Mouse (Mus musculus) thymus, adult 2 months (tissue): ENCODE data around the gene Chid1. TPM values are rescaled to one million over a fixed set of nuclear protein-coding genes. Genes with fewer than 3 reads are reported as not detected.
"Not testable (repeated sequence)": the region's sequence is repeated elsewhere in the genome, so short reads cannot be mapped to it uniquely, and the experiment has no call there.

Source experiments
- DNase-seq: peaks from one replicate; pipeline ENCODE4 v3.0.0; 2021
- H3K27ac ChIP-seq: fragments of 200-500 bp; 2 replicates; pipeline ENCODE4 v1.5.1; 2012; ENCODE audit warnings: low read length, control low read depth; ENCODE audit not compliant: control insufficient read depth, insufficient read depth
- H3K27me3 ChIP-seq: fragments of 200-500 bp; 2 replicates; pipeline ENCODE4 v1.6.1; 2012; ENCODE audit warnings: mild to moderate bottlenecking, low read length, moderate library complexity, mixed read lengths; ENCODE audit not compliant: control insufficient read depth, insufficient read depth
- H3K36me3 ChIP-seq: fragments of 200-500 bp; 2 replicates; pipeline ENCODE4 v1.6.1; 2012; ENCODE audit warnings: mild to moderate bottlenecking, low read length, moderate library complexity; ENCODE audit not compliant: control insufficient read depth, insufficient read depth
- H3K4me1 ChIP-seq: fragments of 200-500 bp; replicated peaks from 2 replicates; pipeline ENCODE4 v1.6.1; 2012; ENCODE audit warnings: low read length; ENCODE audit not compliant: control insufficient read depth, insufficient read depth
- H3K4me3 ChIP-seq: fragments of 200-500 bp; 2 replicates; pipeline ENCODE4 v1.5.1; 2012; ENCODE audit warnings: mild to moderate bottlenecking, low read length, control low read depth, moderate library complexity; ENCODE audit not compliant: control insufficient read depth, insufficient read depth
- CTCF ChIP-seq: fragments of 200-500 bp; IDR thresholded peaks from 2 replicates; pipeline ENCODE4 v1.5.1; 2012; ENCODE audit warnings: mild to moderate bottlenecking, control low read depth, low read length, moderate library complexity, borderline replicate concordance; ENCODE audit not compliant: control insufficient read depth, poor library complexity, insufficient read depth; ENCODE audit errors: extremely low read depth
- POLR2A ChIP-seq: fragments of 200-500 bp; IDR thresholded peaks from 2 replicates; pipeline ENCODE4 v1.6.1; 2012; ENCODE audit warnings: mild to moderate bottlenecking, low read length, control low read depth, moderate library complexity; ENCODE audit not compliant: control insufficient read depth, poor library complexity, insufficient read depth; ENCODE audit errors: extremely low read depth
- WGBS: fragments of 180-500 bp; shearing (Covaris S2); methylation state at CpG from one replicate; pipeline ENCODE4 v1.1.7; 2018; 5-methylcytosine and 5-hydroxymethylcytosine counted together
- polyA plus RNA-seq: library from polyadenylated mRNA; depleted of rRNA; stranded (reverse); fragments of >200 nt; gene quantifications from 2 replicates; pipeline ENCODE4 v1.2.3, GENCODE M21; 2012

The Chid1 gene
- polyA plus RNA-seq, 1 experiment = 36.8 TPM

GRCm38 (mm10) chr7:141455610-141456314 is 83.9 kb downstream of the Chid1 start:
- TF ChIP-seq CTCF (no peak), POLR2A (no peak)
- H3K27me3 ChIP-seq = no peaks in the 10 kb centered on the region; the same call in 1 of the 2 replicates
- peak overlapping the region; percentile 67 for H3K4me3 ChIP-seq
- H3K36me3 ChIP-seq = no peaks in the 10 kb centered on the region
- peaks cover 20% of the 10 kb centered on the region for H3K4me1 ChIP-seq
- WGBS = 2% methylated on average over 23 of the region's 23 CpGs
- peak; percentile 54 for DNase-seq
- H3K27ac ChIP-seq = peak overlapping the region; percentile 11; the same call in 1 of the 2 replicates

- DNase-seq = peak; percentile 96
- H3K4me3 ChIP-seq = peak within 1 kb of the TSS; percentile 67
- peak within 1 kb of the TSS; percentile 11; the same call in 1 of the 2 replicates for H3K27ac ChIP-seq
- WGBS = under 1% methylated on average over 44 of the region's 45 CpGs
- H3K27me3 ChIP-seq = no peaks in the 10 kb centered on the region
- peaks cover 20% of the 10 kb centered on the region for H3K4me1 ChIP-seq
- H3K36me3 ChIP-seq = no peaks in the 10 kb centered on the region
- 0 out of 2 replicates have a peak, but pooled peaks have one; percentile 42 for TF ChIP-seq CTCF
- peak; percentile 94 for TF ChIP-seq POLR2A
Observed at GRCm38 (mm10) chr7:141454967-141455551, 84.6 kb downstream of the Chid1 start, which contains the start of gene Pnpla2. Gene Pnpla2 (plus strand): TSS chr7:141455198.

GRCm38 (mm10) chr7:141453636-141454035 is 86.0 kb downstream of the Chid1 start:
- no peaks in the 10 kb centered on the region for H3K27me3 ChIP-seq
- DNase-seq = no peak
- TF ChIP-seq CTCF (no peak), POLR2A (no peak)
- H3K36me3 ChIP-seq = peaks cover 1% of the 10 kb centered on the region; the same call in 1 of the 2 replicates
- no peak overlapping the region for H3K4me3 ChIP-seq
- H3K27ac ChIP-seq = no peak overlapping the region
- peaks cover 22% of the 10 kb centered on the region for H3K4me1 ChIP-seq
- 76% methylated on average over 2 of the region's 2 CpGs for WGBS

- H3K4me3 ChIP-seq = no peak overlapping the region
- peaks cover 25% of the 10 kb centered on the region for H3K4me1 ChIP-seq
- H3K27me3 ChIP-seq = no peaks in the 10 kb centered on the region
- TF ChIP-seq POLR2A = no peak
- no peak for TF ChIP-seq CTCF
- no peak for DNase-seq
- H3K36me3 ChIP-seq = peaks cover 3% of the 10 kb centered on the region; the same call in 1 of the 2 replicates
- H3K27ac ChIP-seq = no peak overlapping the region
Observed at GRCm38 (mm10) chr7:141451928-141452327, 87.7 kb downstream of the Chid1 start.

GRCm38 (mm10) chr7:141447110-141447991 is 92.3 kb downstream of the Chid1 start, which contains the start of gene Rplp2:
Gene Rplp2 (plus strand): TSS chr7:141447370.
- H3K27me3 ChIP-seq = no peaks in the 10 kb centered on the region
- DNase-seq = peak; percentile 94
- H3K27ac ChIP-seq = peak within 1 kb of the TSS; percentile 79
- H3K36me3 ChIP-seq = peaks cover 3% of the 10 kb centered on the region; the same call in 1 of the 2 replicates
- H3K4me1 ChIP-seq = peaks cover 21% of the 10 kb centered on the region
- peak; percentile 85 for TF ChIP-seq POLR2A
- no peak; the same call in 1 of the 2 replicates for TF ChIP-seq CTCF
- WGBS = under 1% methylated on average over 63 of the region's 63 CpGs
- H3K4me3 ChIP-seq = peak within 1 kb of the TSS; percentile 92

GRCm38 (mm10) chr7:141446374-141446773 is 93.3 kb downstream of the Chid1 start:
- H3K27ac ChIP-seq, H3K36me3 ChIP-seq, H3K4me3 ChIP-seq, H3K27me3 ChIP-seq, DNase-seq: not testable (repeated sequence)
- H3K4me1 ChIP-seq = peaks cover 24% of the 10 kb centered on the region
- 93% methylated on average over 3 of the region's 3 CpGs for WGBS
